8 mouse cellular contexts compared by ENCODE assay signal in the genomic region with DNA sequence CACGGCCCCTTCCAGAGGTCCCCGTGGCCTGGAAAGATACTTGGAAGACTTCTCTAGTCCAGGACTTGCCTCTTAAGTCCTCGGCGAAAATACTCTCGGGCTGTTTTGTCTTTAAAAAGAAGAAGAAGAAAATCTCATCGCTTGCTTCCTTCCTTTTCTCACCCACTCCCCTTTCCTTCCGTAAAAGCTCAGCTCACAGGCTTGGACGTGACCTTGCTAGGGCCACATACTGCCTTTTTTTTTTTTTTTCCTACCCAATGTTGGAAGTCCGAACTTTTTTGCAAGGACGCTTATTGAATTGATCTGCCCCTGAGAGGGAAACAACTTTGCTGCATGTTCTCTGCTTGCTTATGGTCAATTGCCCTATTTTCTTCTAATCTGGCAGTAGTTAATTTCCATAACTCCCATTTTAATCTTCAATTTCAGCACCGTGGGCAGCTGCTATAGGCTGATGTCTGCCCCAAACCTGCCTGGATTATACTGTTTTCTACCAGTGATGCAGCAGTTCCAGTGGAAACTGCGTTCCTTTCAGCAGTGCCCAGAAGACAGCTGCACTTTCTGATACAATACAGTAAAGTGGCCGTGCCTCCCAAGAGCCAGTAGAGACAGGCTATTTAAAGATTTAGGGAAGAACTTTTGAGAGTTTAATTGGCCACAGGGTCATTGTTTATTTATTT. TPM values are rescaled to one million over a fixed set of nuclear protein-coding genes. Genes with fewer than 3 reads are reported as not detected.
DNase-seq lines count a peak whose midpoint lies in the region; ATAC-seq and TF ChIP-seq lines count a peak whose summit lies in the region.

No protein-coding gene starts in this region.

- ATAC-seq in kidney, postnatal 0 days (replicated peaks; ENCODE audit: low FRiP score, low read depth) = no peak
- no peak for ATAC-seq in midbrain, embryonic 15.5 days (replicated peaks)
- ATAC-seq in frontal cortex, adult (ENCODE audit: low TSS enrichment) = no peak

- TF ChIP-seq POLR2A in cerebellum, adult 2 months (IDR thresholded peaks at IDR 0.05; ENCODE audit: borderline replicate concordance, insufficient read depth, low read length) = no peak
- TF ChIP-seq POLR2A in CH12.LX (IDR thresholded peaks at IDR 0.05; ENCODE audit: low read depth, low read length) = no peak
- no peak for TF ChIP-seq POLR2A in embryonic fibroblast, embryonic 13.5 days (IDR thresholded peaks at IDR 0.05; ENCODE audit: low read depth, low read length)

- no peak for TF ChIP-seq CTCF in cerebellum, adult 2 months (IDR thresholded peaks at IDR 0.05; ENCODE audit: borderline replicate concordance, insufficient read depth, low read depth, low read length)
- no peak for TF ChIP-seq CTCF in CH12.LX (conservative IDR thresholded peaks at IDR 0.05 in 1 of 2, IDR thresholded peaks at IDR 0.05 in 1 of 2; ENCODE audit: low read depth in 2 of 2, low read length in 2 of 2)
- TF ChIP-seq CTCF in embryonic fibroblast, embryonic 13.5 days (IDR thresholded peaks at IDR 0.05; ENCODE audit: borderline replicate concordance, insufficient read depth, low read length) = no peak
- no peak for TF ChIP-seq CTCF in kidney, postnatal 0 days (IDR thresholded peaks at IDR 0.05; ENCODE audit: low read depth)

- peaks cover 3% of the 10 kb centered on the region; the same call in 1 of the 2 replicates for H3K79me2 ChIP-seq in CH12.LX (replicated peaks; ENCODE audit: control insufficient read depth, extremely low read depth, insufficient read depth, poor library complexity, severe bottlenecking)

- peak overlapping the region; percentile 74 for H3K4me2 ChIP-seq in CH12.LX (ENCODE audit: insufficient read depth, low read depth, poor library complexity, severe bottlenecking)
- H3K4me2 ChIP-seq in kidney, postnatal 0 days (ENCODE audit: low read length) = peak overlapping the region; percentile 77
- peak overlapping the region; percentile 80 for H3K4me2 ChIP-seq in midbrain, embryonic 15.5 days

- dilution Hi-C loops in CH12.LX (cut with MboI; ENCODE audit: extremely low pct_ligation_motif_present, extremely low pct_unique_long_range_greater_than_20kb, low sequenced_read_pairs) = no loop called here

- in situ Hi-C loops in CH12.LX (cut with MboI; ENCODE audit: low pct_ligation_motif_present, low pct_unique_long_range_greater_than_20kb, low sequenced_read_pairs) = loop anchor here (10.0 kb wide), 1 partner anchor 72 kb away; no protein-coding TSS in a partner anchor

- H3K9me3 ChIP-seq in CH12.LX (replicated peaks; ENCODE audit: low read length) = no peaks in the 10 kb centered on the region
- H3K9me3 ChIP-seq in kidney, postnatal 0 days (replicated peaks; ENCODE audit: low read length) = no peaks in the 10 kb centered on the region
- no peaks in the 10 kb centered on the region for H3K9me3 ChIP-seq in midbrain, embryonic 15.5 days

- H3K9ac ChIP-seq in CH12.LX (ENCODE audit: insufficient read depth, low read depth) = peak overlapping the region; percentile 84
- H3K9ac ChIP-seq in kidney, postnatal 0 days (ENCODE audit: low read depth, low read length) = peak overlapping the region; percentile 72
- H3K9ac ChIP-seq in midbrain, embryonic 15.5 days = peak overlapping the region; percentile 66

- H3K27me3 ChIP-seq in cerebellum, adult 2 months (ENCODE audit: control insufficient read depth, insufficient read depth, low read length) = no peaks in the 10 kb centered on the region
- H3K27me3 ChIP-seq in CH12.LX (replicated peaks) = no peaks in the 10 kb centered on the region
- no peaks in the 10 kb centered on the region for H3K27me3 ChIP-seq in kidney, postnatal 0 days (ENCODE audit: insufficient read depth, low read length)
- H3K27me3 ChIP-seq in midbrain, embryonic 15.5 days (replicated peaks) = no peaks in the 10 kb centered on the region

- no peaks in the 10 kb centered on the region for H3K4me1 ChIP-seq in cerebellum, adult 2 months (ENCODE audit: control insufficient read depth, insufficient read depth, low read length)
- peaks cover 2 to 30% of the 10 kb centered on the region in 2 experiments; a peak in 3 of 4 replicates for H3K4me1 ChIP-seq in CH12.LX (ENCODE audit: control insufficient read depth in 1 of 2, insufficient read depth in 2 of 2)
- H3K4me1 ChIP-seq in embryonic fibroblast, embryonic 13.5 days (ENCODE audit: control insufficient read depth, insufficient read depth, low read length) = no peaks in the 10 kb centered on the region
- H3K4me1 ChIP-seq in kidney, postnatal 0 days (replicated peaks; ENCODE audit: insufficient read depth, low read length) = 0 out of 2 replicates have a peak, but pooled peaks cover 7% of the 10 kb centered on the region
- peaks cover 19% of the 10 kb centered on the region for H3K4me1 ChIP-seq in midbrain, embryonic 15.5 days

- DNase-seq in cerebellum, adult 2 months = peak in 1 of 2 experiments; percentile 6
- no peak for DNase-seq in cerebellum, adult 18-20 months
- DNase-seq in CH12.LX (ENCODE audit: extremely low read depth) = peak; percentile 27
- peak; percentile 49 for DNase-seq in kidney, postnatal 0 days (ENCODE audit: low spot score)
- DNase-seq in layer of hippocampus, adult 8-10 months (ENCODE audit: low spot score in 2 of 2) = no peak

- WGBS in cerebellum, adult 2 months = 1% methylated on average over 13 of the region's 13 CpGs
- WGBS in kidney, postnatal 0 days = under 1% methylated on average over 13 of the region's 13 CpGs
- 1% methylated on average over 13 of the region's 13 CpGs for WGBS in midbrain, embryonic 15.5 days

- TF ChIP-seq EP300 in CH12.LX (IDR thresholded peaks at IDR 0.05; ENCODE audit: low read length) = no peak

- H3K4me3 ChIP-seq in cerebellum, adult 2 months (replicated peaks; ENCODE audit: insufficient read depth, low read depth, low read length) = peak overlapping the region; percentile 74
- H3K4me3 ChIP-seq in CH12.LX (replicated peaks in 1 of 3; ENCODE audit: low read depth in 2 of 3, low read length in 2 of 3, poor library complexity in 1 of 3) = peak overlapping the region; percentile 76 to 86 (median 78)
- H3K4me3 ChIP-seq in embryonic fibroblast, embryonic 13.5 days (ENCODE audit: insufficient read depth, low read length) = peak overlapping the region; percentile 86
- peak overlapping the region; percentile 78 for H3K4me3 ChIP-seq in kidney, postnatal 0 days (replicated peaks; ENCODE audit: low read depth, low read length)
- peak overlapping the region; percentile 65 for H3K4me3 ChIP-seq in midbrain, embryonic 15.5 days

- H3K36me3 ChIP-seq in CH12.LX (replicated peaks in 1 of 2; ENCODE audit: control insufficient read depth in 1 of 2, insufficient read depth in 1 of 2, low read length in 1 of 2) = no peaks in the 10 kb centered on the region
- H3K36me3 ChIP-seq in kidney, postnatal 0 days (ENCODE audit: insufficient read depth, low read length) = no peaks in the 10 kb centered on the region
- H3K36me3 ChIP-seq in midbrain, embryonic 15.5 days (replicated peaks) = no peaks in the 10 kb centered on the region

- H3K27ac ChIP-seq in cerebellum, adult 2 months (ENCODE audit: insufficient read depth, low read length) = 0 out of 2 replicates have a peak overlapping the region, but pooled peaks have one; percentile 39
- H3K27ac ChIP-seq in CH12.LX (ENCODE audit: insufficient read depth, low read depth) = peak overlapping the region; percentile 63
- H3K27ac ChIP-seq in embryonic fibroblast, embryonic 13.5 days (ENCODE audit: insufficient read depth, low read length) = peak overlapping the region; percentile 53
- H3K27ac ChIP-seq in kidney, postnatal 0 days = peak overlapping the region; percentile 93
- peak overlapping the region; percentile 95 for H3K27ac ChIP-seq in midbrain, embryonic 15.5 days

- TF ChIP-seq RAD21 in CH12.LX (IDR thresholded peaks at IDR 0.05; ENCODE audit: low read depth, low read length) = no peak

TF ChIP-seq in CH12.LX, 34 proteins besides CTCF, POLR2A, EP300 and RAD21 (continues in another document):
- TF ChIP-seq ZNF384 (IDR thresholded peaks at IDR 0.05; ENCODE audit: low read depth, low read length) = peak; percentile 43; the same call in 1 of the 2 replicates
- no peak for TF ChIP-seq HCFC1 (IDR thresholded peaks at IDR 0.05; ENCODE audit: low read depth, low read length)
- TF ChIP-seq MYC (IDR thresholded peaks at IDR 0.05; ENCODE audit: low read depth, low read length) = no peak
- no peak for TF ChIP-seq JUN (IDR thresholded peaks at IDR 0.05; ENCODE audit: insufficient read depth, low read depth, low read length)
- no peak for TF ChIP-seq NRF1 (IDR thresholded peaks at IDR 0.05; ENCODE audit: low read depth, low read length)
- no peak for TF ChIP-seq USF1 (IDR thresholded peaks at IDR 0.05; ENCODE audit: low read depth, low read length)
- 0 out of 2 replicates have a peak, but pooled peaks have one; percentile 11 for TF ChIP-seq IRF4 (IDR thresholded peaks at IDR 0.05; ENCODE audit: low read depth, low read length)
- TF ChIP-seq KAT2A (IDR thresholded peaks at IDR 0.05; ENCODE audit: insufficient replicate concordance, low read length) = no peak
- no peak for TF ChIP-seq MAZ (IDR thresholded peaks at IDR 0.05; ENCODE audit: low read depth, low read length)
- no peak for TF ChIP-seq POLR2AphosphoS2 (IDR thresholded peaks at IDR 0.05; ENCODE audit: low read depth, low read length)
- no peak for TF ChIP-seq UBTF (IDR thresholded peaks at IDR 0.05; ENCODE audit: low read depth, low read length)
- TF ChIP-seq SMC3 (IDR thresholded peaks at IDR 0.05; ENCODE audit: low read depth, low read length) = no peak
- no peak for TF ChIP-seq NELFE (IDR thresholded peaks at IDR 0.05; ENCODE audit: low read depth, low read length)

RNA-seq across cellular contexts. Expression of a gene that starts 0.7 kb away (rescaled TPM):
- polyA plus RNA-seq in cerebellum, adult 2 months (2012; rRNA removed) = 158 and 169 TPM in 2 replicates
- total RNA-seq in CH12.LX (2012; rRNA removed) = 12.3 and 16.2 TPM in 2 replicates
- 41.1 and 45.2 TPM in 2 replicates for total RNA-seq in CH12.LX (2014; rRNA removed)
- 17.1 and 23.3 TPM in 2 replicates for polyA plus RNA-seq in CH12.LX (2012; ENCODE audit: insufficient read length, low read depth)
- 54.4 and 61.8 TPM in 2 replicates for polyA plus RNA-seq in embryonic fibroblast, embryonic 13.5 days (2011; ENCODE audit: insufficient read length, low read depth, missing spikeins)
- 120 and 138 TPM in 2 replicates for polyA plus RNA-seq in kidney, postnatal 0 days (2015; fragmentation: Nextera tagmentation; extraction: Ambion mirVana)
- polyA plus RNA-seq in midbrain, embryonic 15.5 days (2015; fragmentation: Nextera tagmentation; extraction: Ambion mirVana) = 69.0 and 76.6 TPM in 2 replicates
- 100 to 1,000 TPM; 107 to 116 (median 110) TPM for total RNA-seq in layer of hippocampus, adult 8-10 months (2022)

RNA-seq across cellular contexts. Expression of a gene that starts 44.0 kb away (rescaled TPM):
- polyA plus RNA-seq in cerebellum, adult 2 months (2012; rRNA removed) = 3.2 and 3.9 TPM in 2 replicates
- total RNA-seq in CH12.LX (2012; rRNA removed) = not detected in 2 replicates
- 0.28 TPM in 1 of 2 replicates, not detected in the other for total RNA-seq in CH12.LX (2014; rRNA removed)
- 0.14 and 0.20 TPM in 2 replicates for polyA plus RNA-seq in CH12.LX (2012; ENCODE audit: insufficient read length, low read depth)
- not detected in 2 replicates for polyA plus RNA-seq in embryonic fibroblast, embryonic 13.5 days (2011; ENCODE audit: insufficient read length, low read depth, missing spikeins)
- polyA plus RNA-seq in kidney, postnatal 0 days (2015; fragmentation: Nextera tagmentation; extraction: Ambion mirVana) = 0.06 TPM in 1 of 2 replicates, not detected in the other
- polyA plus RNA-seq in midbrain, embryonic 15.5 days (2015; fragmentation: Nextera tagmentation; extraction: Ambion mirVana) = 0.26 and 0.38 TPM in 2 replicates
- total RNA-seq in layer of hippocampus, adult 8-10 months (2022) = 1 to 10 TPM; 1.9 to 4.3 (median 3.4) TPM

Comparison
In these comparisons a context has a peak if more than half of its experiments do, and no peak if none do; other contexts are left out.
1. DNase-seq: peak in CH12.LX (single experiment) and kidney, postnatal 0 days (single experiment); none in cerebellum, adult 18-20 months (0 of 2) and layer of hippocampus, adult 8-10 months (0 of 2).
2. H3K27ac ChIP-seq: peak in every context shown above with its lines; median percentile 95 in midbrain, embryonic 15.5 days; 93 in kidney, postnatal 0 days; 63 in CH12.LX; 53 in embryonic fibroblast, embryonic 13.5 days; 39 in cerebellum, adult 2 months.
3. Peak in every context shown above with its lines, with median percentiles within 50 percentile points of each other: H3K4me3 ChIP-seq, H3K4me2 ChIP-seq and H3K9ac ChIP-seq.